Mouse (Mus musculus): Measurements from ENCODE around the gene Tmem54.

The Tmem54 gene

GRCm38 (mm10) chr4:129151276-129151811 lies 46.0 kb downstream of the Tmem54 start:
- DNase-seq (ENCODE audit: low spot score in 2 of 2), result no peak

DNA sequence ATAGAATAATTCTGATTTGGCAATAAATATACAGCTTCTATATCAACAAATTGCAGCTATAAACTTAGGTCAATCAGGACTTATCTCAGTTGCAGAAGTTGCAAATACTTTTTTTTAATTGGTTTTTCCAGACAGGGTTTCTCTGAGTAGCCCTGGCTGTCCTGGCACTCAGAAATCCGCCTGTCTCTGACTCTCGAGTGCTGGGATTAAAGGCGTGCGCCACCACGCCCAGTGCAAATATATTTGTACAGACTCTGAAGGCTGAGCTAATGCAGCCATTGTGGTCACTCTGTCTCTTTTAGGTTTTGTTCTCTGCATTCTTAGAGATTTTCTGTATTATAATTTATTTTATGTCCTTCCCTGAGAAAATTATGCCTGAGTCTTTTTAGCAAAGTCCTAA lies 52.2 kb downstream of the Tmem54 start:
- no peak for DNase-seq (ENCODE audit: low spot score in 2 of 2)

DNA sequence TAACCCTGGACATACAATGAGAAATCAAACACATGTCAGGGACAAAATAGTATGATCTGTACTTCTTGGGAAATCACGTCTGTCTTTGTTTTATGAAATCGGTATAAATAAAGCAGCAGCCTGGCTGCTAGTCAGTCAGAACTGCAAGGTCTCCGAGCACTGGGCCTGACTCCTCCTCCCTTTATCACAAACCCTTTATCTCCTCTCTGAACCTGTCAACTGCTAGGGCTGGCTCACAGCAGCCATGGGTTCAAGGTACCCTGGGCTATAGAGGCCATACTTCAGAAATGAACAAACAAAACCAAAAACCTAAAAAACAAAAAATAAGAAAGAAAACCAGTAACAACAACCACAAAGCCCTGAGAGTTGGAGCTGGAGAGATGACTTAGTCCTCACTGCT lies 53.2 kb downstream of the Tmem54 start:
- no peak for DNase-seq (ENCODE audit: low spot score in 2 of 2)

- DNase-seq (ENCODE audit: low spot score in 2 of 2), result no peak
These were observed 55.7 kb downstream of the Tmem54 start for GRCm38 (mm10) chr4:129161076-129161475.

Data from spleen, postnatal 10 days (tissue).